Mouse (Mus musculus) skeletal muscle tissue, postnatal 0 days (tissue): ENCODE data around the gene Tcirg1. TPM values are rescaled to one million over a fixed set of nuclear protein-coding genes. Genes with fewer than 3 reads are reported as not detected.

Experiments
- polyA plus RNA-seq: library from polyadenylated mRNA; unstranded; fragments of >200 nt; fragmentation: Nextera tagmentation; extraction: Ambion mirVana; gene quantifications from 2 replicates; pipeline ENCODE4 v1.2.1, GENCODE M21; 2015

The Tcirg1 gene
- 16.4 and 18.2 TPM in 2 replicates for polyA plus RNA-seq

GRCm38 (mm10) chr19:3906795-3907786 is at the start of gene Tcirg1:
TSS of gene Tcirg1 (minus strand) at chr19:3907133.

GRCm38 (mm10) chr19:3935032-3935895 is 28.3 kb upstream of the Tcirg1 start, which contains the start of gene Unc93b1:
TSS of gene Unc93b1 (plus strand) at chr19:3935186.

GRCm38 (mm10) chr19:3929211-3929941 is 22.4 kb upstream of the Tcirg1 start, which contains the start of gene Aldh3b1:
TSS of gene Aldh3b1 (minus strand) at chr19:3929808.

GRCm38 (mm10) chr19:3912337-3913204 is 5.6 kb upstream of the Tcirg1 start, which contains the start of gene Ndufs8:
TSS of gene Ndufs8 (minus strand) at chr19:3912774.

GRCm38 (mm10) chr19:3851502-3851962 is 55.4 kb downstream of the Tcirg1 start, which contains the start of gene Chka:
TSS of gene Chka (plus strand) at chr19:3851773.

Other genes with a start within 250 kb of the Tcirg1 start
- 2.0 and 2.2 TPM in 2 replicates for gene Lrp5, start 220.6 kb downstream of the Tcirg1 start, polyA plus RNA-seq
- 18.1 and 23.6 TPM in 2 replicates for gene 1810055G02Rik, start 198.8 kb downstream of the Tcirg1 start, polyA plus RNA-seq
- 12.8 and 13.9 TPM in 2 replicates for gene Kmt5b, start 139.7 kb downstream of the Tcirg1 start, polyA plus RNA-seq
- gene Chka, start 55.4 kb downstream of the Tcirg1 start, polyA plus RNA-seq, result 7.9 and 9.6 TPM in 2 replicates
- gene Ndufs8, start 5.6 kb upstream of the Tcirg1 start, polyA plus RNA-seq, result 372 and 439 TPM in 2 replicates
- gene Aldh3b1, start 22.7 kb upstream of the Tcirg1 start, polyA plus RNA-seq, result 7.5 and 8.1 TPM in 2 replicates
- gene Unc93b1, start 28.1 kb upstream of the Tcirg1 start, polyA plus RNA-seq, result 20.6 and 25.5 TPM in 2 replicates
- 0.35 TPM in 1 of 2 replicates, not detected in the other for gene Aldh3b3, start 51.5 kb upstream of the Tcirg1 start, polyA plus RNA-seq
- 1.0 and 9.9 TPM in 2 replicates for gene Aldh3b2, start 65.2 kb upstream of the Tcirg1 start, polyA plus RNA-seq
- 10.8 and 13.3 TPM in 2 replicates for gene Acy3, start 79.4 kb upstream of the Tcirg1 start, polyA plus RNA-seq
- gene Tbx10, start 85.6 kb upstream of the Tcirg1 start, polyA plus RNA-seq, result not detected in 2 replicates
- gene Nudt8, start 93.4 kb upstream of the Tcirg1 start, polyA plus RNA-seq, result 39.5 and 49.5 TPM in 2 replicates
- gene Gm49405, start 93.5 kb upstream of the Tcirg1 start, polyA plus RNA-seq, result 0.94 and 1.1 TPM in 2 replicates
- 1.6 and 2.5 TPM in 2 replicates for gene Doc2g, start 96.2 kb upstream of the Tcirg1 start, polyA plus RNA-seq
- 413 and 450 TPM in 2 replicates for gene Ndufv1, start 105.7 kb upstream of the Tcirg1 start, polyA plus RNA-seq
- 271 and 284 TPM in 2 replicates for gene Gstp1, start 130.9 kb upstream of the Tcirg1 start, polyA plus RNA-seq
- gene Gstp2, start 138.9 kb upstream of the Tcirg1 start, polyA plus RNA-seq, result 11.0 and 11.1 TPM in 2 replicates
- gene Gstp3, start 152.4 kb upstream of the Tcirg1 start, polyA plus RNA-seq, result 0.21 TPM in 1 of 2 replicates, not detected in the other
- gene Cabp2, start 174.4 kb upstream of the Tcirg1 start, polyA plus RNA-seq, result 1.3 and 1.5 TPM in 2 replicates
- 38.7 and 45.9 TPM in 2 replicates for gene Cdk2ap2, start 190.0 kb upstream of the Tcirg1 start, polyA plus RNA-seq
- gene Pitpnm1, start 192.9 kb upstream of the Tcirg1 start, polyA plus RNA-seq, result 3.8 and 5.2 TPM in 2 replicates
- gene Aip, start 218.7 kb upstream of the Tcirg1 start, polyA plus RNA-seq, result 56.7 and 57.8 TPM in 2 replicates
- not detected in 2 replicates for gene Gpr152, start 232.7 kb upstream of the Tcirg1 start, polyA plus RNA-seq
- gene Cabp4, start 236.9 kb upstream of the Tcirg1 start, polyA plus RNA-seq, result 0.14 and 1.5 TPM in 2 replicates
- 67.6 and 99.9 TPM in 2 replicates for gene Coro1b, start 241.5 kb upstream of the Tcirg1 start, polyA plus RNA-seq
- 2.1 and 2.3 TPM in 2 replicates for gene Ptprcap, start 246.5 kb upstream of the Tcirg1 start, polyA plus RNA-seq